Mouse (Mus musculus) neural tube, embryonic 10.5 days (tissue): ENCODE measurements around the gene Scnn1a.
A peak's percentile ranks its signal among the peaks of the same experiment; 100 is the strongest.
"Not testable (repeated sequence)": the region's sequence is repeated elsewhere in the genome, so short reads cannot be mapped to it uniquely, and the experiment has no call there.

Experiments
- DNase-seq: peaks from one replicate; pipeline ENCODE4 v3.0.0-alpha.2; 2017; ENCODE audit warnings: low spot score; ENCODE audit errors: extremely low spot score

Scnn1a gene

DNA sequence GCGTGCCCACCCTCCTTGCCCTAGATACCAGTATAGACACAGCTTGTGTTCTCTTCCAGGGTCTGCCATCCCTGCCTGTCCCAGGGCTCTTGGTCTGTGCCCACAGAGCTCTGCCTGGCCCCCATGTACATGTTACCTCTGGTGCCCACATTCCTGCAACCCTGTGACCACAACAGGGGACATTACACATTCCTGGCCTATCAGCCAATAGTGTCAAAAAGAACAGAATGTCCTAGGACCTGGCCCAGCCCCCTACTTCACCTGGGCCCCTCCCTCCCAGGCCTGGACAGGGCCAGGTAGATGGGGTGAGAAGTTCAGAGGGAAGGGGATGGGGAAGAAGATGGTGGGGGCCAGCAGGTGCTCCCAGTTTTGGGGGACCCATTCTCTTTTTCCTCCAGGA lies at the start of gene Scnn1a:
TSS of gene Scnn1a (plus strand) at position 337 of the 400 bp plus-strand sequence.
- DNase-seq: no peak

DNA sequence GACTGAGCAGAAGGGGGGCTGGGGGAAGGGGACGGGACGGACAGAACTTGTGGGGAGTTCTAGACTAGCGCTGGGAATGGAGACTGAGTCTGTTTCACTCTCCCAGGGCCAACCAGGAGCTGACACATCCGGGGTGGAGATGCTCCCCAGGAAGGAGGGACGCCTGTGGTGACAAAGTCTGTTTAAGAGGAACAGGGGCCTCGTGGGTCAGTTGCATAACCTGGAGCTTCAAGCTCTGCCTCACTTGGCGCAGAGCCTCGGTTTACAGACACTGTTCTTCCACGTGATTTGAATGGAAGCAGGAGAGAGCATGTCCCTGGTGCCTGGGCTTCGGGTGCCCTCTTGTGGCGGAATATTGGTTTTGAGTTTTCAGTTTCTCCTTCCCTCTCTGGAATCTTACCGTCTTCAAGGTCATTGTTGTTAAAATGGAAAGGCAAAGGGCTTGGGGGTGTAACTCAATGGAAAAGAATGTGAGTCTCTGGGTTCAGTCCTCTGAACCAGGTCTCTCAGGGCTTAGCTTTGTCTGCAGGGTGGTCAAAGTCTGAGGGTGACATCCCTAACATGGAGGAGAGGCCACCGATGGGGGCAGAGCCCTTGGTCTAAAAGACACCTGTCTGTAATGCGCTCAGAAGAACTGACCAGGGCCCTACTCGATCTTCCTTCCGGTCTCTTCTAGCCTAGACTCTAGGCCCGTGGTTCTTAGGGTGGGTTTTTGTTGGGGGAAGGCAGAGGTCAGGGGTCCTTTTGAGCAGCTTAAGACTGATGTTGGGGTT lies 48.8 kb upstream of the Scnn1a start:
- peak; percentile 83 for DNase-seq

GRCm38 (mm10) chr6:125272228-125272785 lies 48.2 kb upstream of the Scnn1a start:
- DNase-seq: no peak

- DNase-seq: peak; percentile 21
Observed at GRCm38 (mm10) chr6:125274841-125275563, 45.5 kb upstream of the Scnn1a start.

DNA sequence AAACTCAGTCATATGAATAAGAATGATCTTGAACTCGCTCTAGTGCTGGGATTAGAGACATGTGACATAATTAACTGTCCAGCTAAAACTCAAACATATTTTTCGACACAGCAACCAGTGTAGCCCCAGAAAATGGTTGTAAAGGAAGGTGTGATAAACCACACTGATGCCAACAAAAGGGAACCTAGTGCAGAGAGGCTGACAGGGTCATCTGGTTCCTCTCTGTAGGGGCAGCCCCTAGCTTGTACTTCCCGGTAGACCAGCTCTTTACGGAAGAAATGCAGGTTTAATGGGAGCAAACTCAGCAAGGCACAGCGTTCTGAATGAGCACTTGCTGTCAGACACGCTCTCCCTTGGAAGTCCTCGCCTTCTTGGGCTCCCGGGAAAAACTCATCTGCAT lies 40.7 kb upstream of the Scnn1a start:
- no peak for DNase-seq

DNA sequence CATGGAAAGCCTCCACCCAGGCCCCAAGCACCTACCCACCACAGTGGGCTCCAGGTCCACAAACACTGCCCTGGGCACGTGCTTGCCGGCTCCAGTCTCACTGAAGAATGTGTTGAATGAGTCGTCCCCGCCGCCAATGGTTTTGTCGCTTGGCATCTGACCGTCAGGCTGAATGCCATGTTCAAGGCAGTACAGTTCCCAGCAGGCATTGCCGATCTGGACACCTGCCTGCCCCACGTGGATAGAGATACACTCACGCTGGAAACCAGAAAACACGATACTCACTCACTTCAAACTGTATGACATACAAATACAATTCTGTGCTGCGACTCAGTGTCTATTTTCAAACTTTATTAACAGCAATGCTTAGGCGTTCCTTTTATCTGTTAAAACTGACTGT lies 37.7 kb upstream of the Scnn1a start:
- DNase-seq: not testable (repeated sequence)

GRCm38 (mm10) chr6:125284250-125284649 lies 36.2 kb upstream of the Scnn1a start:
- no peak for DNase-seq

DNA sequence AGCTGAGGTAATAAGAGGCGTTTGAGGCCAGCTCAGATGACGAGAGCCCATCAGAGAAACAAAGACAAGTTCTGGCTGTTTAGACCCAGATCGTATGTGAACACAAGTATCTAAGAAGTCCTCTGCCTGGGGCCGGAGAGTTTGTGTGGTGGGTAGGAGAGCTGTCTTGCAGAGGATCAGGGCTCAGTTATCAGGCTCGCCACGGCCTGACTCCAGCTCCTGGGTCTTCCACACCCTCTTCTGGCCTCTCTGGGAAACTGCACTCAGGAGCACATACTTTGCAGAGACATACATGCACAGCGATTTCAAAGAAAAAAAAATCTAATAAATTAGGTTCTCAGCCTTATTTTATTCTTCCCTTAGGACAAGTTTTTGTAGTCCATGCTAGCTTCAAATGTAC lies 35.7 kb upstream of the Scnn1a start:
- no peak for DNase-seq

GRCm38 (mm10) chr6:125285890-125286289 lies 34.6 kb upstream of the Scnn1a start, which contains the start of gene Tuba3a:
TSS of gene Tuba3a (minus strand) at chr6:125286042.
- no peak for DNase-seq

GRCm38 (mm10) chr6:125286944-125287343 lies 33.5 kb upstream of the Scnn1a start:
- no peak for DNase-seq

- DNase-seq: no peak
Observed at GRCm38 (mm10) chr6:125288730-125289129, 31.7 kb upstream of the Scnn1a start.

DNA sequence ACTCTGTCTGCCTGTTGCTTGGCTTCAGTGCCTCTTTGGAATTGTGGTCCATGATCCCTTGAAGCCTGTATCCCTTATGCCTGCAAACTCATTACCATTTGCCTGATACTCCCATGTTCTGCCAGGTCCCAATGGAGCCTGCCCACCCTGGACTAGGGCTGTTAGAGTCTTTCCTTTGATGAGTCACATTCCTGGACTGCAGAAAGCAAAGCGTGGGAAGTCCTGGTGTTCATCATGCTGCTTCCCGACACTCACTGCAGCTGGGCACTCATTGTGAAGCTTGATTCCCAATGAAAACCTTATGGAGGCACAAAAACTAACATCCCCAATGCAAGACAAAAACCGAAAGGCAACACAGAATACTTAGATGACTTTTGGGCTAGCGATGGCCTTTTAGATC lies 29.1 kb upstream of the Scnn1a start:
- DNase-seq: no peak

- DNase-seq: no peak
Observed at GRCm38 (mm10) chr6:125292256-125292655, 28.2 kb upstream of the Scnn1a start.

DNA sequence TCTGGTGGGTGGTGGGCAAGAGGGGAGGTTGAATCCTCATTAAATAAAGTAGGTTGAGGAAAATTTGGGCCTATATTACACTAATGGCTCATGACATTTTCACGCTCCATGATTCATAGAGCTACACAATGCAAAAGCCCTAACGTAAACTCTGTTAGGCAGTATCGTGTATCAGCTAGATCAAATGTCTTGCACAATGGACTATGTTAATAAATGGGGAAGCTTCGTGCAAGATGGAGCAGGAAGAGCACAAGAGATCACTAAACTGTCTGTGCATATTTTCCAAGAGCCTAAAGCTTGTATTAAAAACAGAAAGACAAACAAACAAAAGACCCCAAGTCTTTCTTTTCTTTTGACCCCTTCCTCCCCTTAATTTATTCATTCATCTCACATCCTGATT lies 26.4 kb upstream of the Scnn1a start:
- DNase-seq: no peak

- no peak for DNase-seq
Observed at GRCm38 (mm10) chr6:125297149-125297820, 23.2 kb upstream of the Scnn1a start.

DNA sequence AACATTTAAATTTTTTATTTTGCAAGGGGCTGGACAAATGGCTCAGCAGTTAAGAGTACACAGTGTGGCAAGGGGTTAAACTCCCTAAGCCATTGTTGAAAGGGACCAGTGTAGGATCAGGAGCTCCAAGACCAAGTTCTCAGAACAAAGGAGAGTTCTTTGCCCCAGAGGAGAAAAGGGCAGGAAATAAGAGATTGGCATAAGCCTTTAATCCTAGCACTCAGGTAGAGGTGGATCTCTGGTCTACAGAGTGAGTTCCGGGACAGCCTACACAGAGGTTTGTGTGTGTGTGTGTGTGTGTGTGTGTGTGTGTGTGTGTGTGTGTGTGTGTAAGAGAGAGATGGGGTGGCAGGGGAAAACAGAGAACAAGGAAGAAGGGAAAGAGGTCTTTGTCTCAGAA lies 19.5 kb upstream of the Scnn1a start:
- DNase-seq: no peak

GRCm38 (mm10) chr6:125302231-125302982 lies 18.1 kb upstream of the Scnn1a start:
- no peak for DNase-seq

DNA sequence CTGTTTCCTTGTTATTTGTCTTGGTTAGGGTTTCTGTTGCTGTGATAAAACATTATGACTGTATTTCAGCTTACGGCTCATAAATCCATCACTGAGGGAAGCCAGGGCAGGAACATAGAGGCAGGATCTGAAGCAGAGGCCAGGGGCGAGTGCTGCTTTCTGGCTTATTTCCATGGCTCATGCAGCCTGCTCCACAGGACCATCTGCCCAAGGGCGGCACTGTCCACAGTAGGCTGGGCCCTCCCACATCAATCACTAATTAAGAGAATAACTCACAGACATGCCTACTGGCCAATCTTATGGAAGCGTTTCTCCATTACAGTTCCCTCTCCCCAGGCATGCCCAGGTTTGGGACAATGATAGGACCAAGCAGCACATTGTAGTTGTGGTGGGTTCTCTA lies 17.2 kb upstream of the Scnn1a start:
- no peak for DNase-seq

DNA sequence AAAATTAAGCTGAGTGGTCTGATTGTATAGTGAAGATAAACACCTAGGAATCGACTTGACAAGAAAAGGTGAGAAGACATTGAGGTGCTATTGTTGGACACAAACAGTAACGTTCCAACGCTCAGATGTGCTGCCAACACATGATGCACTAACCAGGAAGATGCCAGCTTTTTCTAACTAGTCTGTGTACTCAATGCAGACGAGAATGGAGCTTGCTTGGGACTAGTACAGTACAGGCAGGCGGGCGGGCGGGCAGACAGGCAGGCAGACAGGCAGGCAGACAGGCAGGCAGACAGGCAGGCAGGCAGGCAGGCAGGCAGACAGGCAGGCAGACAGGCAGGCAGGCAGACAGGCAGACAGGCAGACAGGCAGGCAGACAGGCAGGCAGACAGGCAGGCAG lies 16.1 kb upstream of the Scnn1a start:
- DNase-seq: not testable (repeated sequence)

- DNase-seq: no peak
Observed at GRCm38 (mm10) chr6:125305465-125305864, 15.0 kb upstream of the Scnn1a start.

DNA sequence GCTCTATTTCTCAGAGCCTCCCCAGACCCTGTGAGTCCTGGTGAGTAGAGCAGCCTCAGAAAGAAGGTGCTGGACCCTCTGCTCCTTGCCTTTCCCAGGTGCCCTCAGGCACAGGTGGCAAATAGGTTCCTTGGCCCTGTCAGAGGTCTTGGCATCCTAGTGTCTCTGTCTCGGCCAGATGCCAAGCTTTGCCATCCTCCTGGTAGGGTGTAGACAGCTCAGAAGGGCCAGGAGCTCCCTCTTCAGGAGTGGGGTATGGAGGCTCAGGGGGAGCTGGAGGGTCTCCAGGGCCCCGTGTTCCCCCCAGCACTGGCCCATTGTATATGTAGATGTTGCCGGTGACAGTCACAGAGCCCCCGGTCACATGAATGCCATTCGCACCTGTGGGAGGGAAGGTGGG lies 13.4 kb upstream of the Scnn1a start:
- DNase-seq: no peak
